Mouse (Mus musculus) urinary bladder, postnatal 10 days (tissue): ENCODE measurements around the gene Capn9.
A peak's percentile ranks its signal among the peaks of the same experiment; 100 is the strongest.

ENCODE experiments used
- DNase-seq: peaks from one replicate; pipeline ENCODE4 v3.0.0; 2022; ENCODE audit warnings: low spot score

Capn9 gene

GRCm38 (mm10) chr8:124571732-124572429, 4.0 kb upstream of the Capn9 start:
- no peak for DNase-seq

GRCm38 (mm10) chr8:124572430-124572775, 3.5 kb upstream of the Capn9 start:
- DNase-seq, result no peak

DNA sequence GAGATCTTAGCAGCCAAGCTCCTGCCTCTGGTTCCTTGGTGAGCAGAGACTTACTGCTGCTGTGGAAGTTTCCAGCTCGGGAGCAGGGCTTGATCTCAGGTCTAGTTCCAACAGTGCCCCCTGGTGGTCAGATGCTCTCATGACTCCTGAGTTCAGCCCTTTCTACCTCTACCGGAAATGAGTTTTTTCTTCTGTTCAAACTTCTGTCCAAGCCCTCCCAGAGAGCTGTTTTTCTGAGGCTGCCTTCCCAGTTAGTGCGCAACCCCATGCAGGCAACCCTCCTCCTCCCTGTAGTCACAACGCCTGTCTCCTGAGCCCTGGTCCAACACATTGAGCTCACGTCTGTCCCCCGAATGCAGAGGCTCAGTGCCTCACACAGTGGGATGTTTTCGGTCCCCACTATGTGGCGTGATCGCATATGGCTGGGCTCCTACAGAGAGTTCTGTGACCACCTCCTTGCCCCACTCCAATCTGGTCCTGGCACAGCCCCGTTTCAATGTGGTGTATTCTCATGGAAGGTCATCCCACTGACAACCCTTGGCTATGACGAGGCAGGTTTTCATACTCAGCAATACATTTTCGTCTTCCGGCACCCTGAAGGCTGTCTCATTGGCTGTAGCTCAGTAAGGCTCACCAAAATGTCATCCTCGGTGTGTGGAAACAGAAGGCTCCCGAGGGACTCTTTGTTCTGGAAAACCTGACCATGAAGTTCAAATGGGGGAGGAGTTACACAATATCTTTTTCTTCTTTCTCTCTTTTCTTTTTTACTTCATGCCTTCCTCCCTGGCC, 2.2 kb upstream of the Capn9 start:
- peak; percentile 76 for DNase-seq

- no peak for DNase-seq
These were observed 840 bp downstream of the Capn9 start for GRCm38 (mm10) chr8:124576751-124577150.

GRCm38 (mm10) chr8:124585718-124586425, 10.0 kb downstream of the Capn9 start:
- DNase-seq, result no peak

GRCm38 (mm10) chr8:124586556-124586955, 10.6 kb downstream of the Capn9 start:
- DNase-seq, result no peak

DNA sequence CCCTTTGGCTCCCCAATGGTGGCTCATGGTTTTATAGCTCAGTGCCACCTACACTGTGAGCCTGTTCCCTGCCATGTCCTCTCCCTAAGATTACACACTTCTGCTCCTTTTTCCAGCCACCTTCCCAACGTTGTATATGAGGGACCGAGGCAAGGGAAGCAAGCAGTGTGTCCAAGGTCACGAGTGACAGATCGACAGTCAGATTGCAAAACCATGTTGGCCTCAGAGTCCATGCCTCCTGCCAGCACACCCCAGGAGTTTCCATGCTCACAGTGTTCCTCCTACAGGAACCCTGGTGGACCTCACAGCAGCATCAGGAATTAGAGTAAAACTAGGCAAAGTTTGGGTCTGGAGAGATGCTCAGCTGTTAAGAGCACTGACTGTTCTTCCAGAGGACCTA, 13.5 kb downstream of the Capn9 start:
- no peak for DNase-seq

- no peak for DNase-seq
These were observed 28.2 kb downstream of the Capn9 start for GRCm38 (mm10) chr8:124604066-124604465.

- DNase-seq, result no peak
These were observed 32.5 kb downstream of the Capn9 start for GRCm38 (mm10) chr8:124608239-124608971.

DNA sequence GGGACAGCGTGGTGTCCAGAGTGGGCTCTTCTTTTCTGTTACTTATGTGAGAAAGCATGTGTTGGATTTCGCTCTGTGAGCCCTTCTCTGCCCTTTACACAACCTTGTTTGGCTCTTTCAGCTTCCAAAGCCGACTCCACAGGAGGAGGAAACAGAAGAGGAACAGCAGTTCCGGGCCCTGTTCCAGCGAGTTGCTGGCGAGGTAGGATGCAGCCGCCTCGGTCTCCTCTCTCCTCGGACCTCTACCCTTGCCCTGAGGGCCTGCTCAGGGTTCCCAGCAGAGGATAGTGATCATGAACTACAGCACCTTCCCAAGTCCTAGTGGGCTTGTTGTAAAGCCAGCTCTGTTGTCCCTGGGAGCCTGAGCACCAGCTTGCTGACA, 33.1 kb downstream of the Capn9 start:
- no peak for DNase-seq

- DNase-seq, result no peak
These were observed 38.4 kb downstream of the Capn9 start for GRCm38 (mm10) chr8:124614325-124614724.

DNA sequence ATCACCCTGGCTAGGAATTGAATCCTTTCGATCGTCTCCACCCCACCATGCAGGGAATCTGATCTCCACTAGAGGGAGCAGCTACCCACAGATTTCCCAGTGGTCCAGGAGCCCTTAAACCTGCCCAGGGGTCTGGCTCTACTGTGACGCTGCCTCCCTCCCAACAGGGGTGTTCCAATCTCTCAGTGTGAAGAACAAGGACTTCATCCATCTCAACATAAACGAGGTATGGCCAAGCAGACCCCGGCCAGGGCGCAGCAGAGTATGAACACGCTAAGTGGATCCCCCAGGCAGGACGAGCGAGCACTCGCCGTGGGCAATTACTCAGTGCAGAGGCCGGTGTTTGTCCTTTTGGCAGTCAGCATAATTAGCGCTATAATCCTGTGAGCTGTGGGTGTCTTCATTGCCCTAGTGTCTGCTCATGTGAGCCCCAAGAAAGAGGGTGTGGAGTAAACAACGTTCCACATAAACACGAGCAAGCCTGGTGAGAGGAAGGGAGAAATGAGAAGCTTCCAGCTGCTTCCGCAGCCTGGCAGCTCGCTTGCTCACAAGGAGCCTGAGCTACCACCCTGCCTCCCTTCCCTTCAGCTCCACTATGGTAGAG, 41.5 kb downstream of the Capn9 start:
- no peak for DNase-seq

GRCm38 (mm10) chr8:124618252-124618651, 42.3 kb downstream of the Capn9 start:
- no peak for DNase-seq

GRCm38 (mm10) chr8:124621255-124621654, 45.3 kb downstream of the Capn9 start:
- no peak for DNase-seq

DNA sequence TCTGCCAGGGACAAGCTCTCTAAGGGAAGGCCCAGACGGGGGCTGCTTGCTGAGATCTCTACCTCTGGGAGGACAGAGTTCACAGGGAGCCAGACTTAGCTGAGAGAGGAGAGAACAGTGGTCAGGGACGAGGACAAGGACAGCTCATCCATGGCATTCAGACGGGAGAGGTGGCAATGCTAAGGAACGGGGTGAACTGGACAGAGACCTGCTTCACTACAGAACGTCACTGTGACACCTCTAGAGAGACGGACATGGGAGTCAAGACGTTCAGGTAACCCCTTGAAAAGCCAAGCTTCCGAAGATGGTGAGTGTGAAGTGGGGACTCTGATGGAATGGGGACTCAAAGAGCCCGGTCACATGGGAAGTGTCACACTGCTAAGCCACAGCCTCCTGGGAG, 50.3 kb downstream of the Capn9 start:
- DNase-seq, result no peak

DNA sequence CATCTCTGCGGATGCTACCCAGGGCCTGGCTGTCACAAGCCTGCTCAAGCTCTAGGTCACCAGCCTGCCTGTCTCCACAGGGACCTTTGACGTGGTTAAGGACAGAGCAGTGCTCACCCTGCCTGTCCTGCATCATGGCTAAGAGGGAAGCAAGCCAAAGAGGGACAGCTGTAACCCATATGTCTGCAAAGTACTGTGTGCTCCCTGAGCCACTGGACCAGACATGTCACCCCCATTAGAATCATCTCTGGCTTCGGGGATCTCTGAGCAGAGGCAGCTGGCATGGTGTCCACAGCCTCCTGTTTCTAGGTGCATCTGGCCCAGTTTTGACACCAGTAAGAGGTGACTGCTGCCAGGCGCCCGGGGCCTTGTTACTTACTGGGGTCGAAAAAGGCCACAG, 54.6 kb downstream of the Capn9 start:
- no peak for DNase-seq

GRCm38 (mm10) chr8:124630891-124631290, 55.0 kb downstream of the Capn9 start:
- no peak for DNase-seq

GRCm38 (mm10) chr8:124631966-124632365, 56.1 kb downstream of the Capn9 start:
- DNase-seq, result no peak

DNA sequence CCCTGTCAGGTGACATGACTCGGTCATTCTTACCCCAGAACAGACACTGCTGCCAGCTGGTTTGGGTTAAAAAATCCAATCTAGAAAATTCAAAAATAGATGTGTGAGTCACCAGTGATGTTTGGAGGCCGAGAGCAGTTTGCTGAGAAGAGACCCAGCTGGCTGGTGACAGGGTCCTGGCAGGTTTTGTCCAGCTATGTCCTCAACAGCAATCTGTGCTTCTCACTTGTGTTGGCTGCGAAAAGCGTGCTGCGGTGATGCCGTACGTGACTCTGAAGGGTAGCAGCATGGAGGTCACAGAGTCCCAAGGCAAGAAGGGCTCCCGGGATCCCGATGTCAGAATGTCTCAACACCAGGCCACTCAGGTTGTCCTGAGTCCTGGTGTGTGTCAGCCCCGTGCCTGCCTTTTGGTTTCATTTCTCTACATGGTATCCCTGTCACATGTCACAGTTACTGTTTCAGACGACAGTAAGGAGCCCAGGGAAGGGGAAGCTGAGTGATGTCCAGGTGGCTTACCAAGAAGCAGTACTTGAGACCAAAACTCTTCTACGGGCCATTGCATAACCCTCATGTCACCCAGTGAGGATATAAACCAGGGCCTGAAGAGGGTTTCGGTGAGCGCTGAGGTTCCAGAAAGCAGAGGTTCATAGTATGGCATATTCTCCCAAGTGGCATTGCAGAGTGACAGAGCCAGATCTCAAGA, 57.2 kb downstream of the Capn9 start:
- DNase-seq, result no peak

GRCm38 (mm10) chr8:124634411-124635246, 58.7 kb downstream of the Capn9 start:
- no peak for DNase-seq

DNA sequence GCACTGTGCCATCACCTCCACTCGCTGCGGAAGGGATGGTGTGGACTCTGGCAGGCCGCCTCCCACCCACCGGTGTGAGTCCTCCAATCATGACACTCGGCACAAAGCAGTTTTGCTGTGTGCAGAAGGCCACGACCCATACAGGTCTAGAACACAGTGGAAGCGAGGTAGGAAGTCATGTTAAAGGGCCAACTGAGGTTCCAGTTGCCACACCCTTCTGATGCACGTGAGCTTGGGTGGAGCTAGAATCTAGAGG, 59.3 kb downstream of the Capn9 start:
- no peak for DNase-seq
